Mouse (Mus musculus) c-Kit-positive CD71-negative TER-119-negative erythroid progenitor cells, embryonic 14.5 days (primary cell): Measurements from ENCODE around the gene Adamts8.

ENCODE experiments used
- DNase-seq: peaks from one replicate; pipeline ENCODE4 v3.0.0-alpha.2; 2013; ENCODE audit warnings: low read depth

The Adamts8 gene

GRCm38 (mm10) chr9:30922197-30922894 is 20.0 kb upstream of the Adamts8 start, which contains the start of gene Adamts15:
Gene Adamts15 (minus strand): TSS chr9:30922452.
- no peak for DNase-seq

GRCm38 (mm10) chr9:30928759-30929158 is 13.6 kb upstream of the Adamts8 start:
- no peak for DNase-seq

GRCm38 (mm10) chr9:30932346-30932745 is 10.0 kb upstream of the Adamts8 start:
- no peak for DNase-seq

- DNase-seq = no peak
Observed at GRCm38 (mm10) chr9:30934827-30935226, 7.5 kb upstream of the Adamts8 start.

- DNase-seq = peak; percentile 40
Observed at GRCm38 (mm10) chr9:30936674-30937438, 5.5 kb upstream of the Adamts8 start.

- peak; percentile 52 for DNase-seq
Observed at GRCm38 (mm10) chr9:30940328-30940727, 2.0 kb upstream of the Adamts8 start.

- DNase-seq = no peak
Observed at GRCm38 (mm10) chr9:30943341-30943740, 979 bp downstream of the Adamts8 start.

GRCm38 (mm10) chr9:30944234-30944633 is 1.9 kb downstream of the Adamts8 start:
- no peak for DNase-seq

- no peak for DNase-seq
Observed at GRCm38 (mm10) chr9:30945276-30945675, 2.9 kb downstream of the Adamts8 start.

GRCm38 (mm10) chr9:30949422-30949821 is 7.1 kb downstream of the Adamts8 start:
- DNase-seq = no peak

- no peak for DNase-seq
Observed at GRCm38 (mm10) chr9:30949971-30950370, 7.6 kb downstream of the Adamts8 start.

GRCm38 (mm10) chr9:30950592-30950991 is 8.2 kb downstream of the Adamts8 start:
- no peak for DNase-seq

- no peak for DNase-seq
Observed at GRCm38 (mm10) chr9:30951461-30951860, 9.1 kb downstream of the Adamts8 start.

- no peak for DNase-seq
Observed at GRCm38 (mm10) chr9:30953287-30953686, 10.9 kb downstream of the Adamts8 start.

- DNase-seq = no peak
Observed at GRCm38 (mm10) chr9:30955246-30955645, 12.9 kb downstream of the Adamts8 start.

GRCm38 (mm10) chr9:30963780-30964179 is 21.4 kb downstream of the Adamts8 start:
- no peak for DNase-seq

GRCm38 (mm10) chr9:30964685-30965084 is 22.3 kb downstream of the Adamts8 start:
- DNase-seq = no peak

- no peak for DNase-seq
Observed at GRCm38 (mm10) chr9:30966881-30967280, 24.5 kb downstream of the Adamts8 start.

- no peak for DNase-seq
Observed at GRCm38 (mm10) chr9:30968130-30968529, 25.8 kb downstream of the Adamts8 start.

GRCm38 (mm10) chr9:30970001-30970400 is 27.6 kb downstream of the Adamts8 start:
- DNase-seq = no peak

GRCm38 (mm10) chr9:30971967-30972366 is 29.6 kb downstream of the Adamts8 start:
- DNase-seq = no peak

GRCm38 (mm10) chr9:30976339-30977023 is 34.1 kb downstream of the Adamts8 start:
- no peak for DNase-seq

- no peak for DNase-seq
Observed at GRCm38 (mm10) chr9:30980467-30980866, 38.1 kb downstream of the Adamts8 start.
